Mouse (Mus musculus) ES-E14 (cell line): Measurements from ENCODE around the gene Ppp1r15a. TPM values are rescaled to one million over a fixed set of nuclear protein-coding genes. Genes with fewer than 3 reads are reported as not detected.

Source experiments
- DNase-seq: peaks from one replicate; pipeline ENCODE4 v3.0.0-alpha.2; 2013; ENCODE audit warnings: low read depth, low spot score
- H3K27ac ChIP-seq: 2 replicates; pipeline ENCODE4 v1.5.1; 2012; ENCODE audit warnings: low read depth, mild to moderate bottlenecking, low read length, moderate library complexity, mixed read lengths; ENCODE audit not compliant: poor library complexity, insufficient read depth, severe bottlenecking
- H3K36me3 ChIP-seq: 2 replicates; pipeline ENCODE4 v1.6.1; 2012; ENCODE audit warnings: mild to moderate bottlenecking, low read length, moderate library complexity, mixed read lengths; ENCODE audit not compliant: control insufficient read depth, poor library complexity, insufficient read depth, severe bottlenecking
- H3K4me1 ChIP-seq, 2 experiments: fragments of 150-350 bp in 1 of 2; sonication (generic) in 1 of 2; 2 replicates each; pipeline ENCODE4 v1.6.1; 2012; ENCODE audit warnings: low read length in 2 of 2, mild to moderate bottlenecking in 1 of 2, mixed read lengths in 1 of 2; ENCODE audit not compliant: control insufficient read depth in 2 of 2, insufficient read depth in 2 of 2, poor library complexity in 1 of 2
- H3K4me3 ChIP-seq, 2 experiments: fragments of 150-350 bp in 1 of 2; sonication (generic) in 1 of 2; 2 replicates each; pipeline ENCODE4 v1.5.1; 2012; ENCODE audit warnings: low read length in 2 of 2, low read depth in 1 of 2, mild to moderate bottlenecking in 1 of 2, mixed read lengths in 1 of 2; ENCODE audit not compliant: insufficient read depth in 1 of 2, poor library complexity in 1 of 2, severe bottlenecking in 1 of 2
- H3K9ac ChIP-seq: 2 replicates; pipeline ENCODE4 v1.6.1; 2012; ENCODE audit warnings: low read depth, mild to moderate bottlenecking, low read length, mixed read lengths; ENCODE audit not compliant: poor library complexity, insufficient read depth, severe bottlenecking
- H3K9me3 ChIP-seq: fragments of 150-350 bp; sonication (generic); 2 replicates; pipeline ENCODE4 v1.6.1; 2012; ENCODE audit warnings: low read depth, mild to moderate bottlenecking, low read length; ENCODE audit not compliant: control insufficient read depth, insufficient read depth
- CHD2 ChIP-seq: IDR thresholded peaks from 2 replicates; pipeline ENCODE4 v1.6.1; 2014; ENCODE audit warnings: mild to moderate bottlenecking, low read depth, low read length, inconsistent platforms
- HCFC1 ChIP-seq: IDR thresholded peaks from 2 replicates; pipeline ENCODE4 v1.6.1; 2012; ENCODE audit warnings: low read length, inconsistent platforms, borderline replicate concordance; ENCODE audit not compliant: insufficient read depth
- MAFK ChIP-seq: IDR thresholded peaks from 2 replicates; pipeline ENCODE4 v1.6.1; 2014; ENCODE audit warnings: mild to moderate bottlenecking, low read depth, low read length, inconsistent platforms; ENCODE audit not compliant: insufficient read depth
- ZC3H11A ChIP-seq: IDR thresholded peaks from 2 replicates; pipeline ENCODE4 v1.6.1; 2012; ENCODE audit warnings: low read depth, mild to moderate bottlenecking, inconsistent platforms, low read length, borderline replicate concordance
- ZNF384 ChIP-seq: IDR thresholded peaks from 2 replicates; pipeline ENCODE4 v1.6.1; 2012; ENCODE audit warnings: low read depth, low read length, inconsistent platforms
- in situ Hi-C, 2 experiments: fragments of 600-800 bp; cut with MboI; formaldehyde crosslinking; loops; one replicate each; pipeline ENCODE4 v1.15.1; 2025; ENCODE audit warnings: low sequenced_read_pairs in 2 of 2, inconsistent platforms in 1 of 2; ENCODE audit not compliant: unreplicated experiment in 2 of 2
- total RNA-seq: library from RNA; depleted of rRNA; stranded (reverse); fragments of 300-350 nt; gene quantifications from 2 replicates; pipeline ENCODE4 v1.2.3, GENCODE M21; 2012

Ppp1r15a gene
- total RNA-seq, 1 experiment, result 37.9 TPM

- H3K4me1 ChIP-seq, result peaks cover 0 to 11% of the 10 kb centered on the region in 2 experiments; a peak in 2 of 4 replicates
- H3K9ac ChIP-seq, result no peak overlapping the region
- no peak for DNase-seq
- H3K27ac ChIP-seq, result no peak overlapping the region
- no peak overlapping the region for H3K4me3 ChIP-seq
- H3K9me3 ChIP-seq, result no peaks in the 10 kb centered on the region
- H3K36me3 ChIP-seq, result no peaks in the 10 kb centered on the region
- no peak for TF ChIP-seq MAFK
- no peak for TF ChIP-seq ZNF384
- TF ChIP-seq ZC3H11A, result no peak
- TF ChIP-seq CHD2, result no peak
- no peak for TF ChIP-seq HCFC1
- in situ Hi-C loops, result no loop called here
Observed at GRCm38 (mm10) chr7:45544525-45544924, 18.5 kb upstream of the Ppp1r15a start.

- no peak for DNase-seq
- in situ Hi-C loops, result no loop called here
Observed at GRCm38 (mm10) chr7:45540213-45540612, 14.1 kb upstream of the Ppp1r15a start.

GRCm38 (mm10) chr7:45539095-45539494 lies 13.0 kb upstream of the Ppp1r15a start:
- in situ Hi-C loops, result no loop called here
- DNase-seq, result no peak
- no peaks in the 10 kb centered on the region for H3K9me3 ChIP-seq
- no peak overlapping the region for H3K27ac ChIP-seq
- peaks cover 2 to 8% of the 10 kb centered on the region in 2 experiments; a peak in 2 of 4 replicates for H3K4me1 ChIP-seq
- H3K9ac ChIP-seq, result no peak overlapping the region
- TF ChIP-seq MAFK (no peak), HCFC1 (no peak), ZC3H11A (no peak), CHD2 (no peak), ZNF384 (no peak)
- H3K4me3 ChIP-seq, result no peak overlapping the region
- no peaks in the 10 kb centered on the region for H3K36me3 ChIP-seq

More at GRCm38 (mm10) chr7:45540213-45540612, 14.1 kb upstream of the Ppp1r15a start:
- no peak for TF ChIP-seq MAFK
- no peak for TF ChIP-seq ZC3H11A
- TF ChIP-seq HCFC1, result no peak
- no peak for TF ChIP-seq ZNF384
- no peak for TF ChIP-seq CHD2
- H3K4me1 ChIP-seq, result peaks cover 2 to 4% of the 10 kb centered on the region in 2 experiments; a peak in 1 of 4 replicates
- H3K4me3 ChIP-seq, result no peak overlapping the region
- no peak overlapping the region for H3K27ac ChIP-seq
- no peaks in the 10 kb centered on the region for H3K9me3 ChIP-seq
- H3K36me3 ChIP-seq, result no peaks in the 10 kb centered on the region
- no peak overlapping the region for H3K9ac ChIP-seq

GRCm38 (mm10) chr7:45538163-45539041 lies 12.3 kb upstream of the Ppp1r15a start:
- TF ChIP-seq ZNF384 (no peak), HCFC1 (peak; percentile 95)
- Histone ChIP-seq H3K4me1 (peaks cover 2 to 8% of the 10 kb centered on the region in 2 experiments; a peak in 2 of 4 replicates), H3K27ac (no peak overlapping the region), H3K36me3 (no peaks in the 10 kb centered on the region), H3K4me3 (peak overlapping the region; percentile 81 to 87), H3K9me3 (no peaks in the 10 kb centered on the region), H3K9ac (peak overlapping the region; percentile 74)
- in situ Hi-C loops, result no loop called here
- DNase-seq, result no peak
